In genomic region chr3:103574566-103575155, GRCm38 (mm10) we compare ENCODE assay signal across 10 mouse cellular contexts. TPM values are rescaled to one million over a fixed set of nuclear protein-coding genes. Genes with fewer than 3 reads are reported as not detected.
DNase-seq lines count a peak whose midpoint lies in the region; ATAC-seq and TF ChIP-seq lines count a peak whose summit lies in the region.
"Had no signal": no experiment of that assay in that cellular context is flagged by ENCODE, and none has a peak within 500 bp of the region (broad histone marks: within the 10 kb centered on the region; RNA-seq: fewer than 3 reads in every experiment).

No protein-coding gene starts in this region.

- H3K4me1 ChIP-seq in lung, postnatal 0 days (ENCODE audit: insufficient read depth, low read depth, low read length): 0 out of 2 replicates have a peak, but pooled peaks cover 3% of the 10 kb centered on the region
- H3K4me1 ChIP-seq in limb, embryonic 12.5 days (replicated peaks): peaks cover 26% of the 10 kb centered on the region

- no peak for ATAC-seq in lung, postnatal 0 days
- ATAC-seq in limb, embryonic 12.5 days (ENCODE audit: insufficient number of reproducible peaks, insufficient read depth, low FRiP score, low TSS enrichment, low read depth): no peak

- TF ChIP-seq CTCF in lung, postnatal 0 days (IDR thresholded peaks at IDR 0.05): no peak

- peak overlapping the region; percentile 71; the same call in 1 of the 2 replicates for H3K4me2 ChIP-seq in lung, postnatal 0 days (replicated peaks; ENCODE audit: low read depth, low read length)
- peak overlapping the region; percentile 90 for H3K4me2 ChIP-seq in limb, embryonic 12.5 days

- no peaks in the 10 kb centered on the region for H3K9me3 ChIP-seq in lung, postnatal 0 days (ENCODE audit: low read length)
- no peaks in the 10 kb centered on the region for H3K9me3 ChIP-seq in limb, embryonic 12.5 days

- peak; percentile 37 for DNase-seq in cerebellum, adult 9-11 months
- DNase-seq in cerebellum, postnatal 25 days: no peak
- DNase-seq in lung, postnatal 0 days (ENCODE audit: low spot score): no peak
- DNase-seq in lung, adult 18-20 months: no peak
- DNase-seq in right cerebral cortex, postnatal 4 days: peak; percentile 51
- no peak for DNase-seq in kidney, postnatal 14 days
- no peak for DNase-seq in adrenal gland, postnatal 10 days

- TF ChIP-seq EP300 in lung, postnatal 0 days (IDR thresholded peaks at IDR 0.05): no peak

- no peak overlapping the region for H3K9ac ChIP-seq in lung, postnatal 0 days (replicated peaks; ENCODE audit: low read depth)
- H3K9ac ChIP-seq in limb, embryonic 12.5 days (replicated peaks): no peak overlapping the region

- H3K36me3 ChIP-seq in lung, postnatal 0 days (ENCODE audit: insufficient read depth, low read length): no peaks in the 10 kb centered on the region
- no peaks in the 10 kb centered on the region for H3K36me3 ChIP-seq in limb, embryonic 12.5 days

- H3K27me3 ChIP-seq in lung, postnatal 0 days (replicated peaks; ENCODE audit: insufficient read depth, low read length): peaks cover 39% of the 10 kb centered on the region
- peaks cover 94% of the 10 kb centered on the region for H3K27me3 ChIP-seq in limb, embryonic 12.5 days

- H3K27ac ChIP-seq in lung, postnatal 0 days (ENCODE audit: low read length): no peak overlapping the region
- H3K27ac ChIP-seq in limb, embryonic 12.5 days: no peak overlapping the region

- 19% methylated on average over 22 of the region's 22 CpGs for WGBS in lung, postnatal 0 days
- 8% methylated on average over 22 of the region's 22 CpGs for WGBS in limb, embryonic 12.5 days

- H3K4me3 ChIP-seq in lung, postnatal 0 days (ENCODE audit: low read depth, low read length): no peak overlapping the region
- peak overlapping the region; percentile 53 for H3K4me3 ChIP-seq in limb, embryonic 12.5 days (replicated peaks)

RNA-seq across cellular contexts. Expression of gene Syt6, which starts 0.4 kb away (rescaled TPM):
- polyA plus RNA-seq in lung, postnatal 0 days (2015; fragmentation: Nextera tagmentation; extraction: Ambion mirVana): 2.3 and 2.9 TPM in 2 replicates
- polyA plus RNA-seq in limb, embryonic 12.5 days (2016; fragmentation: Nextera tagmentation; extraction: Ambion mirVana): 0.14 and 0.18 TPM in 2 replicates
- under 1 TPM in 1 of 2 experiments, not detected in 1; 0.12 TPM for total RNA-seq in adrenal gland, postnatal 10 days (2021)
- total RNA-seq: gastrocnemius, postnatal 36 days had no signal
- polyA plus RNA-seq: C2C12 had no signal

Comparison
In these comparisons a context has a peak if more than half of its experiments do, and no peak if none do; other contexts are left out.
1. DNase-seq: peak in cerebellum, adult 9-11 months (single experiment) and right cerebral cortex, postnatal 4 days (single experiment); none in cerebellum, postnatal 25 days (0 of 2), lung, postnatal 0 days (single experiment), lung, adult 18-20 months (0 of 2), kidney, postnatal 14 days (single experiment) and adrenal gland, postnatal 10 days (single experiment).